Mouse (Mus musculus): ENCODE results near the gene Zc2hc1c.
"Not testable (repeated sequence)": the region's sequence is repeated elsewhere in the genome, so short reads cannot be mapped to it uniquely, and the experiment has no call there.

Gene Zc2hc1c

GRCm38 (mm10) chr12:85288486-85289156, at the start of gene Zc2hc1c:
Gene Zc2hc1c, plus strand, starts transcription at chr12:85288591.
- DNase-seq (ENCODE audit: low spot score in 2 of 2): peak; percentile 89

- no peak for DNase-seq (ENCODE audit: low spot score in 2 of 2)
Observed at GRCm38 (mm10) chr12:85252083-85252482, 36.3 kb upstream of the Zc2hc1c start.

- DNase-seq (ENCODE audit: low spot score in 2 of 2): no peak
Observed at GRCm38 (mm10) chr12:85256074-85256751, 32.2 kb upstream of the Zc2hc1c start.

GRCm38 (mm10) chr12:85257008-85257639, 31.3 kb upstream of the Zc2hc1c start:
- no peak for DNase-seq (ENCODE audit: low spot score in 2 of 2)

- DNase-seq (ENCODE audit: low spot score in 2 of 2): no peak
Observed at GRCm38 (mm10) chr12:85262489-85262888, 25.9 kb upstream of the Zc2hc1c start.

- no peak for DNase-seq (ENCODE audit: low spot score in 2 of 2)
Observed at GRCm38 (mm10) chr12:85263190-85263589, 25.2 kb upstream of the Zc2hc1c start.

GRCm38 (mm10) chr12:85264531-85264930, 23.9 kb upstream of the Zc2hc1c start:
- DNase-seq (ENCODE audit: low spot score in 2 of 2): no peak

- no peak for DNase-seq (ENCODE audit: low spot score in 2 of 2)
Observed at GRCm38 (mm10) chr12:85264940-85265339, 23.5 kb upstream of the Zc2hc1c start.

GRCm38 (mm10) chr12:85266248-85266647, 22.1 kb upstream of the Zc2hc1c start:
- no peak for DNase-seq (ENCODE audit: low spot score in 2 of 2)

GRCm38 (mm10) chr12:85269821-85270220, 18.6 kb upstream of the Zc2hc1c start:
- DNase-seq (ENCODE audit: low spot score in 2 of 2): no peak

- peak; percentile 90 for DNase-seq (ENCODE audit: low spot score in 2 of 2)
Observed at GRCm38 (mm10) chr12:85270319-85270718, 18.1 kb upstream of the Zc2hc1c start, which contains the start of gene Mlh3. Gene Mlh3, minus strand, starts transcription at chr12:85270599.

- DNase-seq (ENCODE audit: low spot score in 2 of 2): no peak
Observed at GRCm38 (mm10) chr12:85271132-85271842, 17.1 kb upstream of the Zc2hc1c start.

- DNase-seq (ENCODE audit: low spot score in 2 of 2): no peak
Observed at GRCm38 (mm10) chr12:85271843-85272206, 16.6 kb upstream of the Zc2hc1c start.

- no peak for DNase-seq (ENCODE audit: low spot score in 2 of 2)
Observed at GRCm38 (mm10) chr12:85273508-85273907, 14.9 kb upstream of the Zc2hc1c start.

GRCm38 (mm10) chr12:85276273-85276672, 12.1 kb upstream of the Zc2hc1c start:
- no peak for DNase-seq (ENCODE audit: low spot score in 2 of 2)

GRCm38 (mm10) chr12:85278919-85279318, 9.5 kb upstream of the Zc2hc1c start:
- DNase-seq (ENCODE audit: low spot score in 2 of 2): no peak

GRCm38 (mm10) chr12:85279396-85280080, 8.9 kb upstream of the Zc2hc1c start:
- DNase-seq (ENCODE audit: low spot score in 2 of 2): no peak

GRCm38 (mm10) chr12:85280105-85280844, 8.1 kb upstream of the Zc2hc1c start:
- DNase-seq (ENCODE audit: low spot score in 2 of 2): peak; percentile 97

GRCm38 (mm10) chr12:85280845-85281651, 7.3 kb upstream of the Zc2hc1c start:
- DNase-seq (ENCODE audit: low spot score in 2 of 2): no peak

- not testable (repeated sequence) for DNase-seq (ENCODE audit: low spot score in 2 of 2)
Observed at GRCm38 (mm10) chr12:85281756-85282155, 6.6 kb upstream of the Zc2hc1c start.

Data from right cerebral cortex, postnatal 10 days (tissue).